ENCODE assay signal across 9 mouse cellular contexts in the genomic region with DNA sequence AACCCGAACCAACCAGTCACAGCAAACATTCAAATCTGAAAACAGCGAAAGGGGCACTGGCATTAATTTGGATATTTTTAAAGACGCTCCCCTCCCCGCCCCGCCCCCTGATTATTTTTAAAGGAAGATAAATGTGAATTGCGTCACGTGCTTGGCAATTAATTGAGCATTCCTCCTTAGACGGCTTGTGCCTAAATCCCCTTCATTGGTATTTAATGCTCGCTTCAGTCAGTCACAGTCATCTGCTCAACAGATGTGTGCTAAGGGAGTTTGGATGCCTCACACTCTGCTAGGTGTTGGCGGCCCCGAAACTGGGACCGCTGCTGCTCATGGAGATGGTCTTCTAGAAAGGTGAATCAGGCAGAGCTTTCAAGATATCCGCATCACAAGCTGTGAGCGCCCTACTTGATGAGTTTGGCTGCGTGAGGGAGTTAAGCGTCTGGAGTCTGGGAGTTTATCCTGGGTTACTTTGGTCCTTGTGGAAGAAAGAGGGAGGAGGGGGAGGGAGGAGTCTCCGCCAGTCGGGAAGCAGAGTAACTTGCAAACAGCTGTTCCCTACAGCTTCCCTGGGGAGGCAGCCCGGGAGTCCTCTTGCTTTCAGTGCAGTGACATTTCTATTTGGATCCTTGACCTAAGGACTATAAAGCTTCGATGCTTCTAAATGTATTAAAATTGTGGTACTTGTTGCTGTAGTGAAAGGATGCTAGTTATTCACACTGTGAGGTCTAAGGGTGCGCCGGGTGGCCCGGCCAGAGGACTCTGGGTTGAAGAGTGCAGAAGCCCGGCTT. TPM values are rescaled to one million over a fixed set of nuclear protein-coding genes. Genes with fewer than 3 reads are reported as not detected.
A peak's percentile ranks its signal among the peaks of the same experiment; 100 is the strongest.
DNase-seq lines count a peak whose midpoint lies in the region; ATAC-seq and TF ChIP-seq lines count a peak whose summit lies in the region.
"Had no signal": no experiment of that assay in that cellular context is flagged by ENCODE, and none has a peak within 500 bp of the region (broad histone marks: within the 10 kb centered on the region; RNA-seq: fewer than 3 reads in every experiment).

No protein-coding gene starts in this region.

- no peak for TF ChIP-seq CTCF in left cerebral cortex, adult 2 months (IDR thresholded peaks at IDR 0.05)

- intact Hi-C loops in left cerebral cortex, adult 2 months (cut with DNase I), result loop anchor here (1.0 kb wide), 1 partner anchor 64 kb away; no protein-coding TSS in a partner anchor

- 5% methylated on average over 24 of the region's 24 CpGs for WGBS in embryonic facial prominence, embryonic 14.5 days
- WGBS in hindbrain, embryonic 12.5 days, result 11% methylated on average over 24 of the region's 24 CpGs
- WGBS in liver, embryonic 15.5 days (ENCODE audit: insufficient replicate concordance), result 29% methylated on average over 24 of the region's 24 CpGs

- no peak overlapping the region; the same call in 1 of the 2 replicates for H3K9ac ChIP-seq in embryonic facial prominence, embryonic 14.5 days (ENCODE audit: low read depth, low read length)
- 0 out of 2 replicates have a peak overlapping the region, but pooled peaks have one; percentile 33 for H3K9ac ChIP-seq in hindbrain, embryonic 12.5 days
- H3K9ac ChIP-seq in liver, embryonic 15.5 days, result no peak overlapping the region; the same call in 1 of the 2 replicates

- no peaks in the 10 kb centered on the region for H3K36me3 ChIP-seq in embryonic facial prominence, embryonic 14.5 days (ENCODE audit: control insufficient read depth, insufficient read depth, low read length)
- no peaks in the 10 kb centered on the region for H3K36me3 ChIP-seq in hindbrain, embryonic 12.5 days
- no peaks in the 10 kb centered on the region for H3K36me3 ChIP-seq in liver, embryonic 15.5 days (replicated peaks)

- peak overlapping the region; percentile 49 for H3K4me2 ChIP-seq in embryonic facial prominence, embryonic 14.5 days (ENCODE audit: low read depth, low read length)
- H3K4me2 ChIP-seq in hindbrain, embryonic 12.5 days (replicated peaks), result peak overlapping the region; percentile 30
- peak overlapping the region; percentile 51 for H3K4me2 ChIP-seq in liver, embryonic 15.5 days

- DNase-seq in left cerebral cortex, adult 2 months (ENCODE audit: extremely low spot score in 1 of 2, low spot score in 2 of 2), result no peak
- DNase-seq in left cerebral cortex, adult 8-10 months (ENCODE audit: low spot score in 2 of 2), result no peak
- DNase-seq in embryonic facial prominence, embryonic 14.5 days (ENCODE audit: low spot score), result peak; percentile 87
- no peak for DNase-seq in right cerebral cortex, postnatal 10 days (ENCODE audit: low spot score in 2 of 2)
- no peak for DNase-seq in thymus, postnatal 4 days
- DNase-seq in layer of hippocampus, adult 11-12 months (ENCODE audit: low spot score), result no peak

- H3K4me1 ChIP-seq in embryonic facial prominence, embryonic 14.5 days (ENCODE audit: control insufficient read depth, insufficient read depth, low read length), result peaks cover 23% of the 10 kb centered on the region
- H3K4me1 ChIP-seq in hindbrain, embryonic 12.5 days, result peaks cover 20% of the 10 kb centered on the region
- H3K4me1 ChIP-seq in liver, embryonic 15.5 days (replicated peaks), result peaks cover 55% of the 10 kb centered on the region

- H3K27me3 ChIP-seq in embryonic facial prominence, embryonic 14.5 days (replicated peaks; ENCODE audit: control insufficient read depth, insufficient read depth, low read length), result no peaks in the 10 kb centered on the region
- peaks cover 23% of the 10 kb centered on the region for H3K27me3 ChIP-seq in hindbrain, embryonic 12.5 days
- H3K27me3 ChIP-seq in liver, embryonic 15.5 days, result peaks cover 29% of the 10 kb centered on the region

- H3K4me3 ChIP-seq in left cerebral cortex, adult 2 months, result no peak overlapping the region
- peak overlapping the region; percentile 10 for H3K4me3 ChIP-seq in embryonic facial prominence, embryonic 14.5 days (ENCODE audit: low read depth, low read length)
- H3K4me3 ChIP-seq in hindbrain, embryonic 12.5 days, result no peak overlapping the region
- H3K4me3 ChIP-seq in liver, embryonic 15.5 days (replicated peaks), result peak overlapping the region; percentile 33

- no peaks in the 10 kb centered on the region for H3K9me3 ChIP-seq in embryonic facial prominence, embryonic 14.5 days (ENCODE audit: control insufficient read depth, low read length)
- no peaks in the 10 kb centered on the region for H3K9me3 ChIP-seq in hindbrain, embryonic 12.5 days (replicated peaks)
- no peaks in the 10 kb centered on the region for H3K9me3 ChIP-seq in liver, embryonic 15.5 days (replicated peaks)

- H3K27ac ChIP-seq in left cerebral cortex, adult 2 months, result peak overlapping the region; percentile 5; the same call in 1 of the 2 replicates
- H3K27ac ChIP-seq in embryonic facial prominence, embryonic 14.5 days (replicated peaks; ENCODE audit: low read depth, low read length), result peak overlapping the region; percentile 64
- H3K27ac ChIP-seq in hindbrain, embryonic 12.5 days, result no peak overlapping the region
- H3K27ac ChIP-seq in liver, embryonic 15.5 days (replicated peaks), result no peak overlapping the region
- H3K27ac ChIP-seq: macrophage had no signal

- ATAC-seq in embryonic facial prominence, embryonic 14.5 days (ENCODE audit: low read depth), result 0 out of 2 replicates have a peak, but pooled peaks have one; percentile 13
- no peak for ATAC-seq in hindbrain, embryonic 12.5 days (ENCODE audit: low FRiP score)
- no peak for ATAC-seq in liver, embryonic 15.5 days (ENCODE audit: insufficient read depth)

RNA-seq across cellular contexts. Expression of gene Slc48a1, which starts 3.8 kb away (rescaled TPM):
- total RNA-seq in left cerebral cortex, adult 2 months (2021), result 100 to 1,000 TPM; 157 to 161 TPM
- 100 to 1,000 TPM; 149 to 181 (median 177) TPM for total RNA-seq in left cerebral cortex, adult 8-10 months (2022)
- 37.5 and 41.9 TPM in 2 replicates for polyA plus RNA-seq in embryonic facial prominence, embryonic 14.5 days (2014; fragmentation: Nextera tagmentation; extraction: Ambion mirVana)
- polyA plus RNA-seq in hindbrain, embryonic 12.5 days (2016; fragmentation: Nextera tagmentation; extraction: Ambion mirVana), result 41.6 and 43.3 TPM in 2 replicates
- polyA plus RNA-seq in liver, embryonic 15.5 days (2015; fragmentation: Nextera tagmentation; extraction: Ambion mirVana), result 101 and 106 TPM in 2 replicates

RNA-seq across cellular contexts. Expression of gene Rapgef3, which starts 14.4 kb away (rescaled TPM):
- total RNA-seq in left cerebral cortex, adult 2 months (2021), result 10 to 100 TPM; 46.5 to 50.4 TPM
- 10 to 100 TPM; 38.3 to 61.9 (median 47.0) TPM for total RNA-seq in left cerebral cortex, adult 8-10 months (2022)
- polyA plus RNA-seq in embryonic facial prominence, embryonic 14.5 days (2014; fragmentation: Nextera tagmentation; extraction: Ambion mirVana), result 8.0 and 8.3 TPM in 2 replicates
- polyA plus RNA-seq in hindbrain, embryonic 12.5 days (2016; fragmentation: Nextera tagmentation; extraction: Ambion mirVana), result 9.1 and 10.7 TPM in 2 replicates
- polyA plus RNA-seq in liver, embryonic 15.5 days (2015; fragmentation: Nextera tagmentation; extraction: Ambion mirVana), result 1.7 and 2.1 TPM in 2 replicates

RNA-seq across cellular contexts. Expression of gene Endou, which starts 51.0 kb away (rescaled TPM):
- total RNA-seq in left cerebral cortex, adult 2 months (2021), result 1 to 10 TPM; 2.8 to 4.7 TPM
- 1 to 10 TPM in 3 of 4 experiments, under 1 TPM in 1; 0.94 to 5.3 (median 3.3) TPM for total RNA-seq in left cerebral cortex, adult 8-10 months (2022)
- polyA plus RNA-seq in embryonic facial prominence, embryonic 14.5 days (2014; fragmentation: Nextera tagmentation; extraction: Ambion mirVana), result 4.1 and 6.2 TPM in 2 replicates
- polyA plus RNA-seq in hindbrain, embryonic 12.5 days (2016; fragmentation: Nextera tagmentation; extraction: Ambion mirVana), result 0.25 TPM in 2 replicates
- polyA plus RNA-seq in liver, embryonic 15.5 days (2015; fragmentation: Nextera tagmentation; extraction: Ambion mirVana), result 0.10 and 0.18 TPM in 2 replicates

Comparison
In these comparisons a context has a peak if more than half of its experiments do, and no peak if none do; other contexts are left out.
1. H3K27ac ChIP-seq: peak in left cerebral cortex, adult 2 months (single experiment) and embryonic facial prominence, embryonic 14.5 days (single experiment); none in hindbrain, embryonic 12.5 days (single experiment) and liver, embryonic 15.5 days (single experiment).
2. H3K4me3 ChIP-seq: peak in embryonic facial prominence, embryonic 14.5 days (single experiment) and liver, embryonic 15.5 days (single experiment); none in left cerebral cortex, adult 2 months (single experiment) and hindbrain, embryonic 12.5 days (single experiment).
3. Peak in every context shown above with its lines, with median percentiles within 50 percentile points of each other: H3K4me2 ChIP-seq.